Mouse (Mus musculus): Measurements from ENCODE around the gene Phospho2.

DNA sequence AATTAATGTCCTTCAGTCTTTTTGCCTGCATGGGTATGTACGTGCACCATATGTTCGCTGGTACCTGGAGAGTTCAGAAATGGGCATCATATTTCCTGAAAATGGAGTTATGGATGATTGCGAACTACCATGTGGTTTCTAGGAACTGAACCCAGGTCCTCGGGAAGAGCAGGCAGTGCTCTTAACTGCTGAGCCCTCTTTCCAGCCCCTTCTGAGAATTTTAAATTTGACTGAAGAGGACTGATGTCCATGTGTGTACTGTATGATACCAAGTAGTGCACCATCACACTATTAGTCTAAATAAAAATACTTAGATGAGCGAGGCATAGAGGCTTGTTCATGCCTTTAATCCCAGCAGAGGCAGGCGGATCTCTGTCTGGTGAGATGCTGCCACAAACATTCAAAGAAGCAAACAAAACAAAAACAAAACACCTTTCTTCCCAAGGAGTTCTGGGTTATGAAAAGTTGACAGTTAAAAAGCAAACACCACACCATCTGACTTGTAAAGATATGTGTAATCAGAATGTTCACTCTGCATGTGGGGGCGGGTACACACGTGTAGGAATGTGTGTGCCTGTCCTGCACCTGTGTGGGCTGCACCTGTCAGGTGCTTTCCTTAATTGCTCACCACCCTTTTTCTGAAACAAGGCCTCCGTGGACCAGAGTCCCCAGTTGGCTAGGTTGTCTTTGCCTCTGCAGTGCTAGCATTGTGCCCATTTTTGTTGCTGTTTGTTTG lies 29.1 kb downstream of the Phospho2 start:
- TF ChIP-seq POLR2A (IDR thresholded peaks at IDR 0.05; ENCODE audit: insufficient read depth, low read depth, low read length) (no peak), EP300 (IDR thresholded peaks at IDR 0.05; ENCODE audit: insufficient read depth, low read depth, low read length) (no peak)

All from heart, adult 2 months (tissue).